Mouse (Mus musculus) liver, adult 2 months (tissue): ENCODE data around the gene Abcb7.

Experiments
- CTCF ChIP-seq: fragments of 200-500 bp; IDR thresholded peaks from 2 replicates; pipeline ENCODE4 v1.5.1; 2011; ENCODE audit warnings: low read depth, low read length, control low read depth
- POLR2A ChIP-seq: fragments of 200-500 bp; IDR thresholded peaks from 2 replicates; pipeline ENCODE4 v1.6.1; 2011; ENCODE audit warnings: low read length, control low read depth; ENCODE audit not compliant: insufficient read depth; ENCODE audit errors: extremely low read depth

GRCm38 (mm10) chrX:104413183-104413983 lies at the start of gene Abcb7:
- TF ChIP-seq CTCF (no peak), POLR2A (no peak)
